Mouse (Mus musculus) R1 (cell line): ENCODE results near the gene Sbds.

Experiments used
- DNase-seq: peaks from one replicate; pipeline ENCODE4 v3.0.0-alpha.2; 2018; ENCODE audit warnings: low read depth, low spot score

Sbds gene

GRCm38 (mm10) chr5:130255017-130255720, at the start of gene Sbds, which contains the start of gene Tyw1:
Sbds (minus strand) TSS chr5:130255530.
Tyw1 (plus strand) TSS chr5:130255619.
- DNase-seq: peak; percentile 99

GRCm38 (mm10) chr5:130303611-130304010, 48.3 kb upstream of the Sbds start:
- DNase-seq: no peak

DNA sequence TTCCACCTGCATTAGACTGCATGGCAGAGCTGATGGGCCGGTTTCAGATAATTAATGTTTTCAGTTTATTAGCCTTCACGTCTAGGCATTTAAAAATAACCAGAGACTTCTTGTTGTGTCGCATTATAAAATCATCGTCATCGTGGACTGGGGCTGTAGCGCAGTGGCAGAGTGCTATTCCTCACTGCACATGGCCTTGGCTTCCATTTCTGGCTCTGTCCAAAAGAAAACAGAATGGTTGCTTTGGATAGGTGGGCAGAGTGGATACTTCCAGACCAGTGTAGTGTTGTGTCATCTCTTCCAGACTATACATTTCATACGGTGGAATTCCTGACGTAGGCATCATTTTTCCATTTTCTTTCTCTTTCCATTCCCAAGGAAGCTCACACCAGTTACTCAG, 44.2 kb upstream of the Sbds start:
- no peak for DNase-seq

DNA sequence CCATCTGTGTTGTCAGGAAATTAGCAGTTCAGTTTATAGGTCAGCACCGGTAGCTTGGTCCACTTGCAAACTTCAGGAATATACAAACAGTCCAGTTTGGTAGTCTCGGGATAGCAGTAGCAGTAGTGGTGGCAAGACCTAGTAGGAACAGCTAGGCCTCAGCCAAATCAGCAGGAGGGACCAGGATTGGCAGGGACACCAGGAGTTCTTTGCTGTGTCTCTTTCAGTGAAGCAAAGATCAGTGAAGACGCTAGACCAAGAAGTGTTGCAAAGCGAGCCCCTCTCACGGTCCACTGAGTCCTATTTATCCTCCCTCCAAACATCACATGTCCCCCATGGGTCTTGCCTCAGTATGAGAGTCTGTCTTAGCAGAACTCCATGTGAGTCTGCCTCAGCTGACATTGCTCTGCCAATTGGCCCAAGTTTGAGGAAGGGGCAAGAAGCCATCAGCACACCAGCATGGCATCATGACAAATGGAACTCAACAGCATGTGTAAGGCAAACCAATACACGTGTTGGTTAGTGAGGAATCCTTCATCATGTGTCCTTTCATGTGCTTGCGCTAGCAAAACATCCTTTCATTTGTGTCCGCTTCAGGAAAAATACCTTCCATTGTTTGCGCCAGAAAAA, 43.6 kb upstream of the Sbds start:
- no peak for DNase-seq

DNA sequence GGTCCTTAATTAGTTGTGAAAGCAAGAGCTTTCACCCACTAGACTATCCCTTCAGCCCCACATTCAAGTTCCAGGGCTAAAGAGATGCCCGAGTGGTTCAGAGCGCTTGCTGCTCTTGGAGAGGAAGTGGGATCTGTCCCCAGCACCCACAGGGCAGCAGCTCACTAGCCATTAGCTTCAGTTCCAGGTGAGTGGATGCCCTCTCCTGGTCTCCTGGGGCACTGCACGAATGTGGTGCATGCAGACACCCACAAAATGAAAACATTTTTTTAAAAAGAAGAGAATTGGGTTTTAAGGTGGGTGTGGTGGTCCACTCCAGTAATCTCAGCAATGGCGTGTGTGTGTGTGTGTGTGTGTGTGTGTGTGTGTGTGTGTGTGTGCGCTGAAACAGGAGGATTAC, 40.7 kb upstream of the Sbds start:
- DNase-seq: peak; percentile 69

GRCm38 (mm10) chr5:130294598-130294997, 39.3 kb upstream of the Sbds start:
- DNase-seq: no peak

GRCm38 (mm10) chr5:130293941-130294340, 38.6 kb upstream of the Sbds start:
- no peak for DNase-seq

DNA sequence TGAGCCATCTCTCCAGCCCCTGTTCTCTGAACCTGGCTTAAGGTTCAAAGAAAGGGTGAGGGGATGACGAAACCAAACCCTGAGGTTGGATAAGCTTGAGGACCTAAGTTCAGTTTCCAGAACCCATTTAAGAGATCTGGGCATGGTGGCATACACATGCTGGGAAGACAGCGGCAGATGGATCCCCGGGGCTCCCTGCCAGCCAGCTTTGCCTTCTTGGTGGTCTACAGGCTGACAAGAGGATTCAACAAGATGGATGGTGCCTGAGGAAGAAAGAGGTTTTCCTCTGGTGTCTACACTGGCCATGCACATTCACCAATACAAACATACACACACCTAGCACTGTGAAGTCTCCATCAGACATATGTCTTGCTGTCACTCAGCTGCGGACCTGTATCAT, 37.6 kb upstream of the Sbds start:
- DNase-seq: no peak

- no peak for DNase-seq
Observed at GRCm38 (mm10) chr5:130290775-130291174, 35.4 kb upstream of the Sbds start.

- peak; percentile 60 for DNase-seq
Observed at GRCm38 (mm10) chr5:130290242-130290641, 34.9 kb upstream of the Sbds start.

DNA sequence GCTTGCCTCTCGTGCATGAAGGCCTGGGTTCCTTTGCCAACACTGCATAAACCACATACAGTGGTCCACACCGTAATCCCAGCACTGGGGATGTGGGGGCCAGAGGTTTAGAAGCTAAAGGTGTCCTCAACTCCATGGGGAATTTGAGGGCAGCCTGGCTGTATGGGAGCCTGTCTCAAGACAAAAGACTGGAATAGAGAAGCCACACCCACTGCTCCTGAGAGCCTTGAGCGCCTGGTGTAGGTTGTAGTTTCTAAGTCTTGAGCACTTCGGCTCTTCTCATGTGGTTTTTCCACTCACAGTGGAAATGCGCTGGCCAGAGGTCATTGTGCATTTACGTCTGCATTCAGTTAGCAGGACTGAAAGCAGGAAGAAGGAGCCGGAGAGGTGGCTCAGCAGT, 32.8 kb upstream of the Sbds start:
- DNase-seq: peak; percentile 53

DNA sequence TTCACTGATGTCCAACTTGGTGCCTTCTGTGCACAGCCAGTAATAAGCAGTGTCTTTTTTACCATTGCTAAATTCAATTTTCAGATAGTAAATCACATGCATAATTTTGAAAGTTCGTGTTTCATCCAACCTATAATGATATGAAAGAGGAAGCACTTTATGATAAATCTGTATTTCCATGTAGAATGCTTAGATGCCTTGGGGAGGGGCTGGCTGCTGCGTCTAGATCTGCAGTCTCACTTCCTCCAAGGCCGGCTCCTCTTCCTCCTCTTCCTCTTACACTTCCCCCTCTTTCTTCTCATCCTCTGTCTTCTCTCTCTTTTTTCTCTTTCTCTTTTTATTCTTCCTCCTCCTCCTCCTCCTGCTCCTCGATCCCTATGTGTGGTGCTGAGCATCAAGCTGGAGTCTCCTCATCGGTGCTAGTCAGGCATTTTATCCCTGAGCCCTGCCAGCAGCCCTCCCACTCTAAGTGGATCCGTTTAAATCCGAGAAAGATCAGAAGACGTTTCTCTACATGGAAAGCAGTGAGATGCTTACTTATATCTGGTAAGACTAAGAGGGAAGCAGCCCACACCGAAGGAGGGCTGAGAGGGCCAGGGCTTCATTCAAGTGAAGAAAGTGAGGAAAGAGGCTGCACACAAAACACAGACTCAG, 27.9 kb upstream of the Sbds start:
- no peak for DNase-seq

- no peak for DNase-seq
Observed at GRCm38 (mm10) chr5:130278011-130278472, 22.7 kb upstream of the Sbds start.

GRCm38 (mm10) chr5:130275509-130275908, 20.2 kb upstream of the Sbds start:
- DNase-seq: peak; percentile 53

DNA sequence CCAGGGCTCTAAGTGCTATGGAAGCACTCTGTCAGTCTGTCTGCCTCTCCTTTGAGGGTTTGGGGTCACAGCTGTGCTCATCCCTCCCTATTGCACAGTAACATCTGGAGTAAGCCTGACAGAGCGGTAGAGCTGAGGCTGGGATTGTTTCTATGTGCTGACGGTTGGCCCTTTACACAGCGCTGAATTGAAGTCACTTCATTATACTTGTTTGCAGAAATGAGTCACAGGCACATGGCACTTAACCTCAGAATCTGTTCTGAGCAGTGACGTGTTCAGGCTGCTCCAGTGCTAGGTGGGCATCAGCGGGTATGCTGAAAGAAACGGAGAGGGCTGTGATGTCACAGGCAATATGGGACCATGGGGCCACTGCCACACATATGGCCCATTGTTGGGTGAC, 17.7 kb upstream of the Sbds start:
- DNase-seq: no peak

DNA sequence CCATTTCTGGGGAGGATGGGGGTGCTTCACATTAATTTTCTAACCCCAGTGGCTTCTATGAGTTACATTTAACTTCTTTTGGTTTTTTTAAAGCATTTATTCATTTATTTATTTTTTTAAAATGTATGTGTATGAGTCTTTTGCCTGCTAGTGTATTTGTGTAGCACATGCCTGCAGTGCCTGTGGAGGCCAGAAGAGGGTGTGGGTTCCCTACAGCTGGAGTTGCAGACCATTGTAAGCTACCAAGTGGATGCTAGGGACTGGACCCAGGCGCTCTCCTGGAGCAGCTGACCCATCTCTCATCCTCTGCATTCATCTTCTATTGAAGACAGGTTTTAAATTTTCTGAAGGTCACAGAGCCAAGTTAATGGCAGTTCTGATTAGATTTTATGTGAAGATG, 17.0 kb upstream of the Sbds start:
- peak; percentile 60 for DNase-seq

DNA sequence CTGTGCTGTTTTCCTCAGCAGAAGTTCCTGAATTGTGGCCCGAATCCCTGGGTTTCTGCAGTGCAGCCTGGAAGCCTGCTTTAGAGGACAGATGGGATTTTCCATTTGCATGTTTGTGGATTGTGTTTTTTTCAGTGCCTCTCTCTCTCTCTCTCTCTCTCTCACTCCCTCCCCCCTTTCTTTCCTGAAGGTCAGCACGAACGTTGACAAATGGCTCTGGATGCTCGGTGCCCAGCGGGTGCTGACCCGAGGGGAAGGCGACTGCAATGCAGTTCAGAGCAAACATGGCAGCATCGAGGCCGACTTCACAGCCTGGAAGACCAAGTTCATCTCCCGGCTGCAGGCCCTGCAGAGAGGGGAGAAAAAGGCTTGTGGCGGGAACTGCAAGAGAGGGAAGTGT, 13.6 kb upstream of the Sbds start:
- no peak for DNase-seq

DNA sequence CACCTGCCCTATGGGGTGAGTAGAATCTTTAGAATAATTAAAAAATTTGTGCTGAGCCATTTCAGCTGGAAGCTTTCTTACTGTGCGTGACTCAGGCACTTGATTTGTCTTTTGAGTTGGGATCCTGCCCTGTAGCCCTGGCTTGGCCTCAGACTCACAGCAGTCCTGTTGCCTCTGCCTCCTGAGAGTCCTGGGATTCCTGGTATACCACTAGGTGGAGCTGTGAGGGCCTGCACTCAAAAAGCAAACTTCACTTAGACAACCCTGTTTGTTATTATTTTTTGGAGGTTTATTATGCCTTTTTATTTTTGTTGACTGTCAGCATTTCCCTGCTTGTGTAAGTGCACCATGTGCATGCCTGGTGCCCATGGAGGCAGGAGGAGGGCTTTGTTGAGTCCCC, 12.0 kb upstream of the Sbds start:
- DNase-seq: peak; percentile 79

- peak; percentile 86 for DNase-seq
Observed at GRCm38 (mm10) chr5:130266651-130267050, 11.3 kb upstream of the Sbds start.

GRCm38 (mm10) chr5:130264433-130265005, 9.2 kb upstream of the Sbds start:
- no peak for DNase-seq

GRCm38 (mm10) chr5:130263454-130263853, 8.1 kb upstream of the Sbds start:
- DNase-seq: no peak

GRCm38 (mm10) chr5:130257303-130257702, 2.0 kb upstream of the Sbds start:
- DNase-seq: no peak
